Mouse (Mus musculus) layer of hippocampus, postnatal 14 days (tissue): ENCODE data around the gene Chit1. TPM values are rescaled to one million over a fixed set of nuclear protein-coding genes. Genes with fewer than 3 reads are reported as not detected.

ENCODE experiments used
- DNase-seq, 2 experiments: peaks; one replicate each; pipeline ENCODE4 v3.0.0; 2021 to 2022; ENCODE audit warnings: low spot score in 2 of 2, mixed read lengths in 1 of 2
- long read RNA-seq, 2 experiments: library from polyadenylated mRNA; stranded (forward); transcript quantifications; one replicate each; pipeline ENCODE4 v2.0.0; 2021
- total RNA-seq, 2 experiments: library from RNA; stranded (reverse); gene quantifications; 2 replicates each; pipeline ENCODE4 v1.2.3; 2021

Gene Chit1
- under 1 TPM in 1 of 2 experiments, not detected in 1; 0.39 TPM for total RNA-seq
- long read RNA-seq, experiment 1, partial matches to known transcripts, result 0 of 1 reads
- long read RNA-seq, experiment 1, other reads (novel, unspliced or antisense), result 1 of 1 reads
- long read RNA-seq, experiment 2, partial matches to known transcripts, result 2 of 2 reads
- long read RNA-seq, experiment 2, other reads (novel, unspliced or antisense), result 0 of 2 reads

DNA sequence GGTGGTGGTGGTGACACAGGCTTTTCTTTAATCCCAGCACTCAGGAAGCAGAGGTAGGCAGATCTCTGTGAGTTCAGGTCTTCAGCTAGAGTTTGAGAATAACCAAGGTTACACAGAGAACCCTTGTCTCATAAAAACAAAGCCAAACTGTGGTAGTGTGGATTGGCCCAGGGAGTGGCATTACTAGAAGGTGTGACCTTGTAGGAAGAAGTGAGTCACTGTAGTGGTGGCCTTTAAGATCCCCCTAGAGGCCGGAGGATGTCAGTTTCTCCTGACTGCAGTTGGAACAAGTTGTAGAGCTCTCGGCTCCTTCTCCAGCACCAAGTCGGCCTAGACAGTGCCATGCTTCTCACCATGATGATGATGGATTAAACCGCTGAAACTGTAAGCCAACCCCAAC is at the start of gene Chit1:
Chit1 (plus strand) TSS at position 264 of the 400 bp plus-strand sequence.
- DNase-seq, result no peak

DNA sequence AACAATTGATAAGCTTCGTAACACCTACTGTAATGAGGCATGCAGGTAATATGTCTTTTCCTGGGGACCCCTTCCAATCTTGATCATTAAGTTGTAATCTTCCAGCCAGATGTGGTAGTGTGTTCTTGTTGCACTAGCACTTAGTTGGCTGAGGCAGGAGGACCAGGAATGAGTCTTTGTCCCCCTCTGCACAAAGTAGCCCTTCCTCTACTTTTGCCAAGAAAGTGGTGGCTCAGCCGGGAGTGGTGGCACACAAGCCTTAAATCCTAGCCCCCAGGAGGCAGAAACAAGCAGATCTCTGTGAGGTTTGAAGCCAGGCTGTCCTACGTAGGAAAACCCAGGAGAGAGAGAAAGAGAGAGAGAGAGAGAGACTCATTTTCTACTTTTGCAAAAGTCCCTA is 49.1 kb upstream of the Chit1 start:
- no peak for DNase-seq

DNA sequence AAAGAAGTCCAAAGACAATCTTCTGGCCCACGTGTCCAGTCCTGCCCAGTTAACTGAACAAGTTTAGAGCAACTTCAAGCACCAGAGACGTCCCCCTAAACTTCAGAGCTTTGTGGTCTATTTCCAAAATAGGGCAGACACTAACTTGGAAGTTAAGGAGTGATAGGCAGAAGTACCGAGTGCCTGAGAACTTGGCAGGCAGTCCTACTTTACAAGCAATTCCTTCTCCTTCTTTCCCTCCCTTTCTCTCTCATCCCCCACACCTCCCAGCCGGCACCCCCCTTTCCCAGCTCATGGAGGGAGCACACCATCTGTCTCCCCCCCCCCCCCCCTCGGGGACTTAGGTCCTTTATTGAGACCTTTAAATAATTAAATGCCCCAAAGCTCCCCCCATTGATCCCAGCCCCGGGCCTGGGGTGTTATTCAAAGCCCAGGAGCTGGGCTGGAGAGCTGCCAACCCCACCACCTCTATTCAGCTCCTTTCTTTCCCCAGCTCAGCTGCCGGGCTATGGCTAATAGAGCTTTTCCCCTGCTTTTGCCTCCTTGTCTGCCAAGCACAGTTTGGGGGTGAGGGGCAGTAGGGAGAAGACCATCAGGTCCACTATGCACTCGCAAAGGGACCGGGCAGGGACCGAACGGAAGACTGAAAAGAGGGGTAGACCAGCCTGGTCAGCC is 48.5 kb upstream of the Chit1 start:
- peak; percentile 40 to 54 for DNase-seq

DNA sequence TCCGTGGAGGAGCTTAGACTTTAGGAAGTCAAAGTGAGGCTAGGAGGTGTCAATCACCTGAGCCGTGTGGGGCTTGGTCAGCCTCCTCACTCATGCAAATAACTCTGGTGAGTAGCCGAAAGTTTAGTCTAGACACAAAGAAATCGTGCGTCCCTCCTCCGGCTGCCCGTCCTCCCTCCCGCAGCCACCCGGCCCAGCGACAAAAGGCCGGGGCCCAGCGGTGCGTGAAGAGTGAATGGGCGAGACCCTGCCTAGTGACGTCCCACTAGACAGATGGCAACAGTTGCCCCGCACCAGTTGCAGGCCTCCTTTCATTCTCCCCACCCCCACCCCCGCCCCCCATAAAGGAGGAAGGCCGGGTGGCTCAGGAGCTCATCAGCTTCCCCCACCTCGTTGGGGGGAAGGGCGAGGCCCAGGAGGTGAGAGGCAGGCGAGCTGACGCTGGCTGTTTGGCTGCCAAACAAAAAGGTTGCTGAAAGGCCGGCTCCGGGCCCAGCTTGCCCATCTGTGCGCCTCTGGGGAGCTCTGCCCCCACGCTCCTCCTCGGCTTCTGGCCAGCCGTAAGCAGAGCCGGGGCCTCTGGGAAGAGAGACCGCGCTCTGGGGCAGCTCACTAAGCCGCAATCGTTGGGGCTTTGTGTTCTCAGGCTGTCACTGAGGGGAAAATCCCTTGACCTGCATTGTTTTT is 47.8 kb upstream of the Chit1 start:
- peak; percentile 53 to 58 for DNase-seq

DNA sequence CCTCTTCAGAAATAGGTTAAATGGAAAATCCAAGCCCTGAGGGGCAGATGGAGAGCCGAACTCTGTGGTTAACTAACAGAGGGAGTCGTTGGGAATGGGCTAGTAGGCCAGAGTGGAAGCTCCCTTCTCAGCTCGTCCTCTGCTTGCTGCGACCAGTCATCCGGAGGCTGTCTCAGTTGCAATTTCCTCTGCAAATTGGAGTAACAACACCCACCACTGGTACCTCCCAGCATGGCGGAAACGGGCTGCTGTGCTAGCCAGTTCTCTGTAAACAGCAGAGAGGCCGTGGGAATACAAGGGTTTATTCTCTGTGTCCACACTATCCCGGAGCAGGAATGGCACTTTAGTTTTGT is 47.3 kb upstream of the Chit1 start:
- DNase-seq, result no peak

DNA sequence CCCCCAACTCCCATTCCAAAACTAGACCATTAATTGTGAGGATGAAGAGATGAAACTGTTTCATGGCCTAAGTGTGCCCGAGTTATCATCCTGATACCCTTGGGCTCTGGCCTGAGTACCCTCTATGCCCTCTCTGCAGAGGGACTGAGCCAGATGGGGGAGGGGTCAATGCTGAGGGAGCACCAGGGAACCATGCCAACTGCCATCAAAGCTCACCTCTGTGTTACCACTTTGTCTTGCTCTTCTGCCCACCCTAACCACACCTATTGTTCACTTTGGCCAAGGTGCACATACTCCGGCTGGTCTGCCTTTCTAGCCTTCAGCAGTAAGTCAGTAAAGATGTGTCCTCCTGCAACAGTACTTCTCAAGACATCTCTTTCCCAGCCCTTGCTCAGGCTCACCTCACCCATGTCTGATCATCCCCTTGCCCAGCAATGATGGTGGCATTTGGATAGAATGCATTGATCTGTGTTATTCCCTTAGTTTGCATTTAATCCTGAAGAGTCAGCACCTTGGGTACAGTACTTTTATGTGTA is 46.7 kb upstream of the Chit1 start:
- no peak for DNase-seq

DNA sequence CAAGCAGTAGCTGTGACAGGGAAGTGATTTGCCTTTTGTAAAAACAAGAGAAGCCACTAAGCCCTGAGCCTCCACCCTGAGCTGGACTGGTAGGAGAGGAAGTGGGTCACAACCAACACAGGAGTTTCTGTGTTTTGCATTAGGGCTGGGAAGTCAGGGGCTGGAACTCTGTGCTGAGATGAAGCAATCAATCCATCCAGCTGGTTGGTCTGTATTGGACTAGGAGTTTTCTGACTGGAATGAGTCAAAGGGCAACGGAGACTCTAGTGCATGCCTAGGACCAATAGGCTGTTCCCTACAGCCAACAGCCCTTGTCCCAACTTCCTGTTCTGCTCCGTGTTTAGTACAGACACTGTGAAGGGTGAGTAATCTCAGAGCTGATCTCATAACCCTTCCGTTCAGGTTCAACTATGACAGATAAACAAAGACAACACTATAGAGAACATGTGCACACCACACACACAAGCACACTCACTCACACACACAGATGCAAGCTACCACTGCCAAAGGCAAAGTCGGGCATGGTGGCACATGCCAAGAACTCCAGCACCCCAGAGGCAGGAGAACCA is 45.7 kb upstream of the Chit1 start:
- DNase-seq, result no peak

DNA sequence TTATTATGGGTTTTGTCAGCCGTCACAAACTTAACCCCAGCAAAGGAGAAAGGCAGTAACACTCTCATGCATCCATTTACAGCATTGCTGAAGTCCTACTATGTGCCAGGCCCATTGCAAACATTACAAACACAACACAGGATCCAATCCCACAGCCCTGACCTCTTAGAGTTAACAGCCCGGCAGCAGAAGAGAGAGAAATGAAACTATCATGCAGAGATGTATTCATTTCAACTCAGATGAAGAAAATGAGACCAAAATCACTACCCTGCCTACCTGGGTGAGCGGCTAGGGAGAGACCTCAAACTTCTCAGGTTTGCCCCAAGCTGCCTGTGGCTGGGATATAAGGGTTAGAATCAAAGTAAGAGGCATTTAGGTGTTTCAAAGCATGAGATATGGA is 44.5 kb upstream of the Chit1 start:
- DNase-seq, result no peak

DNA sequence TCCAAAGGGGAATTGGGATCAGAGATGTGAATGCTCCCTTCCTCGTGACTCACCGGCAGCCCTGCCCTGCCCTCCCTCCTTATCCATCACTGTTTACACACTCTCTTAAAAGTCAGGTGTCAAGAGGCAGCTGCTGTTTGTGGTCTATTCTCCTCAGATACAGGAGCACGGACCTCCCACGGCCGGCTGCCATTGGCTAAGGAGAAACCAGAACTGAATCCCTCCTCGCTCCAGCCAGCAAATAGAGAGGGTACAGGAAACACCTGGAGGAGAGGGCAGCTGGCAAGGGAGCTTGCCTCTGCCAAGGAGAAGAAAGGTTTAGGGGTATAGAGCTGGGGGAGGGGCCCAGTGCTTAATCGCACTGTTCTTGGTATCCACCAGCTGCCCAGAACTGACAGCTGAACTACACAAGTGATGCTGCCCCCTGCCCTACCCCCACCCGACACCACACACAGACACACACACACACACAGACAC is 43.9 kb upstream of the Chit1 start:
- DNase-seq, result no peak

DNA sequence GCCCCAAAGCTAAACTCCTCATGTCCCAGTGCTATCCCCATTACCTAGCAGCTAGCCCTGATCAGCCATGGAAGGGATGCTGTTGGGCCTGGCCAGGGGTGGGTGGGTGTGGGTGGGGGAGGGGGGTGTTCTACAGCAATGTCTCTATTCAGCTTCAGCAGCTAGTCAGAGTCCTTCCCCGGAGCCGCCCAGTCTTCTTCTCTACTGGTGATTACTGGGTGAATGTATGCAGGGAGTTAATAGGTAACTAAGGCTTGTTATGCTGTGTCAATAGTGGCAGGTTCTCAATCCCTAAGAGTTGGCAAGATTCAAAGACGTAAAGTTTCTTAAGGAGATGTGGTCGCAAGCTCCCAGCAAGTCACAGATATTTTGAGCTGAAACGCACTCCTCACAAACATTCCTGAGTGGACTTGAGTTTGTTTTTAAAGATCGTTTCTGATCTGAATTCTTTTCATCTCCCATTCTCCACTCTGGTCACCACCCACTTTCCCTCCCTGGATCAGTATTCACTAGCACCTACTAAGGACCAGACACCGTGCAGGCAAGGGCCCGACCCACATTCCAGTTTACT is 40.9 kb upstream of the Chit1 start:
- no peak for DNase-seq

DNA sequence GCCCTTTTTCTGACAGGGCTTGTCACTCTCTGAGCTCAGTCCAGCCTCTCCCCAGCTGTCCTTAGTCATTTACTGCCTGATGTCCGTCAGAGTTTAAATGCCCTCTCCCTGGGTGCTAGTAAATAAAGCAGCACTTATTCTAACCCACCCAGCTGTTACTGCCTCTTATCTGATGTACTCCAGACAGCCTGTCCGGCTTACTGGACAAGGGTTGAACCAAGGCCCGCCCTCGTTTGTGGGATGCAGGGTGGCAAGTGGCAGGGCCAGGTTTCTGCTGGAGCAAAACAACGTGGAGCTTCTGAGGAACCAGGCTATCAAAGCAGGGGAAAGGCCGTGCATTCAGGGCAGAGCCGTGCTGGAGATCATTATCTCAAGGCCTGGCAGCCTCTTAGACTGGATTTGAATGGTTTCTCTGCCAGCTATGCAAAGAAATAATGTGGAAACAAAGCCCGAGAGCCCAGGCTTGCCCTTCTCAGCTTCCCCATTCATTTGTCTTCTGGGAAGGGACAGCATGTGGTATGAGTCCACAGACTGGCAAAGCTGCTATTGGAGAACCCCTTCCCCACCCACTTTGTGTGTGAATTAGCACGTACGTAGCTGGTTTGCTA is 39.5 kb upstream of the Chit1 start:
- no peak for DNase-seq

DNA sequence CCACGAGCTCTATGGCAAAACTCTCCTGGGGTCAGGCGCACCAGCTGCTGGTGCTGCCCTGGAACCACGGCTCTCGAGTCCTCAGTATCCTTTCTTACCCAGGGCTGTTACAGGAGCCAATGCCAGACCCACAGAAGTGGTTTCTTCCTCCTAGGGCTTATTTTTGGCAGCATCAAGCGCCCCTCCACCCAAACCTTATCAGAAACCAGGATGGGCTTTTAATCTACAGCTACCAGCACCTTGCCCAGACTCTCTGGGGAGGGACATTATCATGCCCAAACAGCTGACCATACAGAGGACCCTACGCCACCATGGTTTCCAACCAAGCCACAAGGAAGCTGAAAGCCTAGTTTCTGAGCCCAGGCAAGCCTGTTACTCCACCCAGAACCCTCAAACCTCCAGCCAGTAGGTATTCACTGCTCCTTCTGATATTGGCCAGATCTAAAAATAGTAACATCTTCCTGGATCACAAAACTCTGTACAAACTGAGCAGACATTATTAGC is 37.9 kb upstream of the Chit1 start:
- no peak for DNase-seq

DNA sequence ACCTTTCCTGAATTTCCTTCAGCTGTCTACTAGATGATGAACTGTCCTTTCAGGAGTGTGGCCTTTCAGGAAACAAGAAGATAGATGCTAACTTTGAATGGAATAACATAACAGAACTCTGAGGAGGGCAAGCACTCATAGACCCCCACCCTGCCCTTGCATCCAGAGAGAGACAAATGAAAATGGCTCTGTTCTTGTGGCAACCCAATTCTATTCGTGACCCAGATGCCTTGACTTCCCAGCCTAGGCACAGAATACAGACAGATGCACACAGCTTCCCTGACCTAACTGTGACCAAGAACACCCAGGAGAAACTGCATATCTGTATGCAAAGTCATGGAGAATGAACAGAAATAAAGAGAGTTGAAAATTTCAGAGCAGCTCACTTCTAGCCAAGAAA is 37.4 kb upstream of the Chit1 start:
- no peak for DNase-seq

DNA sequence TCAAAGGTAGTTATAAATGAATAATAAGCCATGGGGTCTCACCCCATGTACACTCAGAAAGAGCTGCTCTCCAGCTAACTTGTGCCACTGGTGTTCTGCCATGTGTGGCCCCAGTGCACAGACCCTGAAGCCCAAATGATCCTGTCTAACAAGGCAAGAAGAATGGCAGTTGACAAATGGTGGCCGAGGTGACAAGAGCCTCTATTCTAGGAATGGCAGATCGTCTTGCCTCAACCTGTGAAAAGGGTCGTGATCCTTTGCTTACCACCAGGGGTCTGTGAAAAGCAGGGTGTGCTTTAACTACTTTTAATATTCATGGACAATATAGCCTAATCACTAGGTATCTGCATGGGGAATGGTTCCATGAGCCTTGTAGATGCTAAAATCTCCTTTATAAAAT is 36.9 kb upstream of the Chit1 start:
- DNase-seq, result no peak

DNA sequence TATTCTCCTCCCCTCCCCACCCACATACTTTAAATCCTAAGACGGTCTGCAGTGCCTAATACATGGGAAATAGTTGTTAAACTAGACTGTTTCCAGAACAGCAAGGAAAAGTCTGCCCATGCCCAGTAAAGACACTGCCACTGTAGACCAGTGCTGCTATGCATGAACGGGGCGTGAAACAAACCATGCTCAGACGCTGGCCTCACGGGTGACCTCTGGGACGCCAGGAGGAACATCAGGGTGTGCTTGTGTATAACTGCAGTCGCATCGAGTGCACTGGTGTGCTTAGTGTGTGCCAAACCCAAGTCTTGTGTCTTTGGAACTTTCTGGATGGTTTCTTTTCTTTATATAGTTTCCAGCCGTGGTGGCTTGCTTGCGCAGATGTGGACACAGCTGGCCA is 36.4 kb upstream of the Chit1 start:
- DNase-seq, result no peak

DNA sequence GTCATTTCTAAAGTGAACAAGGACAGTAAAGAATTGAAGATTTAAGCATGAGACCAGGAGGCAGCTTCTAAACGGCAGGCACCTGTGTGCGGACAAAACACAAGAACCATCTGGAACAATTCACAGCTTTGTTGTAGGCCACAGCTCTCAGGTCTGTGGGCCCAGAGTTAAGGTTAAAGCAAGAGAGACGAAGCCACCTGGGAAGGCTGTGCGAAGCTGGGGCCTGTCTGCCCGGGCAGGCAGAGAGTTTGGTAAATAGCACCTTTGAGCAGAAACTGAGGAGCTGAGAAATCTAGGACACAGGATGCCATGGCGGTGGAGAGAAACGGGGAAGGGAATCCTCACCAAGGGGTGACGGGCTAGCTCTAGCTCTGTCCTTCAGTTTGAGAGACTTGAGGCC is 35.5 kb upstream of the Chit1 start:
- no peak for DNase-seq

DNA sequence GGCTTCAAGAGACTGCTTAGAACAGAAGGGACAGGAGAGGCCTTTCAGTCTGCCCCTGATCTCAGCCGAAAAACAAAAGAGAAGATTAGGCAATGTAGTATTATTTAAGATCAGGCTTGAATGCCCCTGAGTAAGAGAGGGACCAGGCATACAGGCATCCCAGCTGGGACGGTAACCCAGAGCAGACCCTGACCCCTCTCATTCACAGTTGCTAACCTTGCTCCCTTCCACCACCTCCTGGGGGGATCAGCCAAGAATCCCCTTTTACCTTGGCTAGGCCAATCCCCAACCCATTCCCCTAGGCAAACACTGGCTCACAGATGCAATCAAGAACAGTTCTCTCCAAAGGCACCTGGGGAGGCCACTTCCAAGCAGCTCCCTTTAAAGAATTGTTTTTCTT is 34.3 kb upstream of the Chit1 start:
- no peak for DNase-seq

DNA sequence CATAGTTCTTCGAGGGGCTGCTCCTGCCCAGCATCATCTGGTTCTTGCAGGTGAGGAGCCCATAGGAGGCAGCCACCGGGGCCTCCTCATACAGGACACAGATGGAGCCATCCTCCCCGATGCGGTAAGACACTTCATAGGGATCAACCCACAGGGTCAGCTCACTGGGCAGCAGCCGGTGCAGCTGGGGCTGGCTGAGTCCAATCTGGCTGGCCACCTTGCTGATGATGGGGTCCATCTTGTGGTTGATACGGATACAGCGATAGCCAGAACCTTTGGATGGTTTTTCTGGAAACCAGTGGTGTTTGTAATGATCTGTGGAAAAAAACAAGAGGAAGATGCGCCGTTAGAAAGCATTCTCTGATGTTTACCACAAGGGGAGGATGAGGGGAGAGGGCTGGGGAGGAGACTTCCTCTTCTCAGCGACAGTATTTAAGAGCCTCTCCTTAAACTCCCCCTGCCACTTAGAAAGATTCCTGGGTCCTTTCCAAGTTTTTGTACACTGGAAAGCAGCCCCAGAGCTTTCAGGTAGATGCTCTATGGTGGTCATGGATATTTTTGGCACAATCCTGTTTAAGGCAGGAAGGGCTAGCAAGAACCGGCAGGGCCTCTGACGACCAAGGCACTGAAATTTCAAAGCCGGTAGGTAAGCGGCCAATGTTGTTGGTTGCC is 33.5 kb upstream of the Chit1 start:
- peak; percentile 32 to 48 for DNase-seq

DNA sequence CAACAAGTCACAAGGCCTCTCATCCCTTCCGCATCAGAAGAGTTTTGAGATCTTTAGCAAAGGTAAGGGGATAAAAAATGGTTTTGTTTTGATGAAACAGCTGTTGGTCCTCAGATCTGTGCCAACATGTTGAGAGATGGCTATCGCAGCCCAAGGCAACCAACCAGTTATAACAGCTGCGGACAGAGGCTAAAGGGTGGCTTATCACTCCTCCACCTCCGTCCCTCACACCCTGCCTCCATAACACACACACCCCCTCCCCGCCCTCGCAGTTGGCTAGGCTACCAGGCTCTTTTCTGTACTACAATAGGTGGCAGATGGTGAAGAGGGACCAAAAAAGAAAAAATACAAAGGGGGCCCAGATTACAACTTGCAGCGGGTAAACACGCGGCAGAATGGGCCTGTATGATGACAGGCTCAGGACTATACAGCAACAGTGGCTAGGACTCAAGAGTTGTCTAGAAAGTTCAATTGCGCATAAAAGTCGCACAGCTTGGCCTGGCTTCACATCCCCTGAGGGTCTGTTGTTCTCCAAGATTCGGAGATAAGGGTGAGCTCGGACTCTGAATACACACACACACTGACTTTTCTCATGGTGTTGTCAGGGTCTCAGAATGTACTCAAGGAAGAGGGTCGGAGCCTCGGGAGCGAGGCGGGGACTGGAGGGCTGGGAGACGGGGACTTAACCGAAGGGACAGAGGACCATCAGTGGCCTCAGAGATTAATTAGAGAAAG is 32.8 kb upstream of the Chit1 start:
- peak; percentile 26 to 63 for DNase-seq
